Mouse (Mus musculus): ENCODE measurements at regions not wholly inside any gene's neighbourhood (a gene's known extent, or its start where the extent isn't known, plus 50 kb on each side); places are given as distances from the start of the nearest gene placed in this dataset.

DNA sequence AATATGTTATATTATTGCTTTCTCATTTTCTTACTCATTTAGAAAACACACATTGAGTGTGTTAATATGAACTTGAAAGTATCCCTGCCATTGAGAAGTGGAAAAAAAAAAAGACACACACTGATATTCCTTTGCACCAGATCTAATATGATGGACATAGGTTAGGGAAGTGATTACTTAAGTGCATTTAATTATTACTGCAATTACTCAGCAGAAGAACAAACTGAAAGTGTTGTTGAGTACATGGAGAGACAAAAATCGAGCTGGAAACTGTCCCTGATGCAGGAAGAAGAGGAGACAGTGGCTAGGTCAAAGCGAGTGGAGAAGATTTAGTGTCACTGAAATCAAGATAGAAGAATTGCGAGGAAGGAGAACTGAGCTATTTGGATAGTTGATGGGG, 88.8 kb upstream of the Vgll3 start:
- no peak for TF ChIP-seq POLR2A (IDR thresholded peaks at IDR 0.05; ENCODE audit: insufficient read depth, low read length)
- no peak for TF ChIP-seq EP300 (IDR thresholded peaks at IDR 0.05; ENCODE audit: insufficient read depth, low read depth, low read length)

Measured in ES-Bruce4 (cell line).